Mouse (Mus musculus): Measurements from ENCODE around the gene Mars. TPM values are rescaled to one million over a fixed set of nuclear protein-coding genes. Genes with fewer than 3 reads are reported as not detected.

The Mars gene
- polyA plus RNA-seq, 1 experiment from 2014 or later, result 132 TPM

DNA sequence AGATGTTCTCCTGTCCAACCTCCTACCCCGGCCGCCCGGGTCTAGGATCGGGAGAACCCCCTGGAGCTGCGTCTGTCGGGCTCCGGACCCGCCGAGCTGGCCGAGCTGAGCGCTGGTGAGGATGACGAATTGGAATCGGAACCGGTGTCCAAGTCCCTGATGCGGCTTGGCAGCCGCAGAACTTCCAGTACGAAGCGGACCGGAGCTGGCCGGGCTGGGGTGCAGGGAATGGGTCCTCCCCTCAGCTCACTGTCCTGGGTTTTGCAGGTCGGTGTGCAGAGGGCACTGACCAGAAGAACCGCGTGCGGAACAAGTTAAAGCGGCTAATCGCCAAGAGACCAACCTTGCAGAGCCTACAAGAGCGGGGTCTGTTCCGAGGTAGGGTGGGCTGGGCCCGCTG is 15.2 kb upstream of the Mars start:
- Histone ChIP-seq H3K4me2 (peak overlapping the region; percentile 73), H3K4me3 (ENCODE audit: low read depth, low read length) (peak overlapping the region; percentile 44), H3K9me3 (ENCODE audit: low read depth, low read length) (0 out of 2 replicates have a peak, but pooled peaks cover 5% of the 10 kb centered on the region), H3K9ac (peak overlapping the region; percentile 36), H3K36me3 (ENCODE audit: insufficient read depth) (peaks cover 22% of the 10 kb centered on the region; the same call in 1 of the 2 replicates), H3K27me3 (ENCODE audit: insufficient read depth, low read length) (peaks cover 52% of the 10 kb centered on the region), H3K27ac (ENCODE audit: low read depth) (no peak overlapping the region), H3K4me1 (ENCODE audit: insufficient read depth) (peaks cover 5% of the 10 kb centered on the region; the same call in 1 of the 2 replicates)
- DNase-seq (no peak), ATAC-seq (ENCODE audit: insufficient read depth) (no peak)
- 9% methylated on average over 29 of the region's 29 CpGs for WGBS
- TF ChIP-seq CTCF (IDR thresholded peaks at IDR 0.05; ENCODE audit: low read depth), result no peak

DNA sequence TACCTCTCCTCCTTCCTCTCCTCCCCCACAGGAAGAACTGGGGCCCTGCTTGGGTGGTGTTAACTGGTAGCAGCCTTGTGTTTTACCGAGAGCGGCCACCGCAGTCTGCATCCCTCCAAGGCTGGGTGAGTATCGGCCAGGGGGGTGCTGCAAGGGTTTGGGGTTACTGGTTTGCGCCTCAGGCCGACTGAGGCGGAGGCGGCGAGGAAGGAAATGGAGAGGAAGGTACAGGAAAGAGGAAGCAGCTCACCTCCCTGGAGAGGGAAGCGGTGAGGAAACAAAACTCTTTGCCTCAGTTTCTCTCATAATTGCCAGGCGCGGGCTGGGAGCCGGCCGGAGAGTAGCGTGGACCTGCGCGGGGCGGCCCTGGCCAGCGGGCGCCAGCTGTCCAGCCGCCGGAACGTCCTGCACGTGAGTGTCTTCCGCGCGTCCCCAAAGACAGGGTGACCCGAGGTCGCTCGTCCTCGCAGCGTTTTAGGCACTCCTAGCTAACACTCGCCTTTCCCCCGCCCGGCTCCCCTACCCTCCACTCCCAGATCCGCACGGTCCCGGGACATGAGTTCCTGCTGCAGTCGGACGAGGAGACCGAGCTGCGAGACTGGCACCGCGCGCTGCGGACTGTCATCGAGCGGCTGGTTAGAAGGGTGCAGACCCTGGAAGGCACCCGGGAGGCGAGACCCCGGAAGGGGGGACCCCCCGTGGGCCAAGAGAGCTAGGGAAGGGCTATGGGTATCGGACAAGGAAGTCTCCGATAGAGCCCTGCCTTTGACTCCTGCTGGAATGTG is 14.6 kb upstream of the Mars start:
- ATAC-seq (ENCODE audit: insufficient read depth) (peak; percentile 25; the same call in 1 of the 2 replicates), DNase-seq (peak; percentile 50)
- Histone ChIP-seq H3K4me1 (ENCODE audit: insufficient read depth) (peaks cover 5% of the 10 kb centered on the region; the same call in 1 of the 2 replicates), H3K9me3 (ENCODE audit: low read depth, low read length) (0 out of 2 replicates have a peak, but pooled peaks cover 5% of the 10 kb centered on the region), H3K4me3 (ENCODE audit: low read depth, low read length) (peak overlapping the region; percentile 44), H3K9ac (peak overlapping the region; percentile 36), H3K27ac (ENCODE audit: low read depth) (no peak overlapping the region), H3K36me3 (ENCODE audit: insufficient read depth) (peaks cover 16% of the 10 kb centered on the region; the same call in 1 of the 2 replicates), H3K4me2 (peak overlapping the region; percentile 73), H3K27me3 (ENCODE audit: insufficient read depth, low read length) (peaks cover 52% of the 10 kb centered on the region)
- 2% methylated on average over 51 of the region's 54 CpGs for WGBS
- TF ChIP-seq CTCF (IDR thresholded peaks at IDR 0.05; ENCODE audit: low read depth), result no peak

- no peak for TF ChIP-seq CTCF (IDR thresholded peaks at IDR 0.05; ENCODE audit: low read depth)
- H3K4me1 ChIP-seq (ENCODE audit: insufficient read depth), result peaks cover 5% of the 10 kb centered on the region; the same call in 1 of the 2 replicates
- 0 out of 2 replicates have a peak, but pooled peaks cover 5% of the 10 kb centered on the region for H3K9me3 ChIP-seq (ENCODE audit: low read depth, low read length)
- WGBS, result 30% methylated on average over 14 of the region's 14 CpGs
- H3K36me3 ChIP-seq (ENCODE audit: insufficient read depth), result peaks cover 10% of the 10 kb centered on the region; the same call in 1 of the 2 replicates
- H3K27ac ChIP-seq (ENCODE audit: low read depth), result no peak overlapping the region
- peaks cover 52% of the 10 kb centered on the region for H3K27me3 ChIP-seq (ENCODE audit: insufficient read depth, low read length)
- ATAC-seq (ENCODE audit: insufficient read depth), result no peak
- H3K4me2 ChIP-seq, result peak overlapping the region; percentile 73
- H3K4me3 ChIP-seq (ENCODE audit: low read depth, low read length), result peak overlapping the region; percentile 44
- peak overlapping the region; percentile 36; the same call in 1 of the 2 replicates for H3K9ac ChIP-seq
- no peak for DNase-seq
Measured at GRCm38 (mm10) chr10:127325454-127326016, 13.9 kb upstream of the Mars start.

DNA sequence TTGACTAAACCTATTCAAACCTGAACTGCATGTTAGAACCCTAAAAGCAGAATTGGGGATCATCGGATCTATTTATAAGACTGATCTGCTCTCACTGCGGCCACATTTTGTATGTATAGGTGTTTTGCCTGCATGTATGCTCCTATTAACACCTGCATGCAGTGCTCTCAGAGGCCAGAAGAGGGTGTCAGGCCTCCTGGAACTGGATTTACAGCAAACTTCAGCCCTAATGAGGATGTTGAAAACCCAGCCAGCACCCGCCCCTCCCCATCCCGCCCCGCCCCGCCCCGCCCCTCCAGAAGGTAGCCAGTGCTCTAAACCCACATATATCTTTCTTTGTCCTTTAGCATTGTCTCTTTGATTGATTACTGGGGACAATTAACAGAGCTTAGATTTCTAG is 12.9 kb upstream of the Mars start:
- Histone ChIP-seq H3K27ac (ENCODE audit: low read depth) (no peak overlapping the region), H3K4me2 (peak overlapping the region; percentile 15; the same call in 1 of the 2 replicates), H3K9ac (no peak overlapping the region), H3K27me3 (ENCODE audit: insufficient read depth, low read length) (peaks cover 52% of the 10 kb centered on the region), H3K36me3 (ENCODE audit: insufficient read depth) (no peaks in the 10 kb centered on the region), H3K4me3 (ENCODE audit: low read depth, low read length) (no peak overlapping the region), H3K9me3 (ENCODE audit: low read depth, low read length) (0 out of 2 replicates have a peak, but pooled peaks cover 5% of the 10 kb centered on the region), H3K4me1 (ENCODE audit: insufficient read depth) (peaks cover 5% of the 10 kb centered on the region; the same call in 1 of the 2 replicates)
- DNase-seq, result peak; percentile 70
- no peak for ATAC-seq (ENCODE audit: insufficient read depth)
- 10% methylated on average over 7 of the region's 7 CpGs for WGBS
- TF ChIP-seq CTCF (IDR thresholded peaks at IDR 0.05; ENCODE audit: low read depth), result peak; percentile 52

- ATAC-seq (ENCODE audit: insufficient read depth), result no peak
- no peak overlapping the region for H3K9ac ChIP-seq
- 0 out of 2 replicates have a peak, but pooled peaks cover 5% of the 10 kb centered on the region for H3K9me3 ChIP-seq (ENCODE audit: low read depth, low read length)
- TF ChIP-seq CTCF (IDR thresholded peaks at IDR 0.05; ENCODE audit: low read depth), result no peak
- 67% methylated on average over 17 of the region's 17 CpGs for WGBS
- no peak overlapping the region for H3K4me3 ChIP-seq (ENCODE audit: low read depth, low read length)
- no peak overlapping the region for H3K4me2 ChIP-seq
- no peaks in the 10 kb centered on the region for H3K36me3 ChIP-seq (ENCODE audit: insufficient read depth)
- no peak overlapping the region for H3K27ac ChIP-seq (ENCODE audit: low read depth)
- peaks cover 5% of the 10 kb centered on the region; the same call in 1 of the 2 replicates for H3K4me1 ChIP-seq (ENCODE audit: insufficient read depth)
- no peak for DNase-seq
- peaks cover 42% of the 10 kb centered on the region for H3K27me3 ChIP-seq (ENCODE audit: insufficient read depth, low read length)
Measured at GRCm38 (mm10) chr10:127323131-127323855, 11.7 kb upstream of the Mars start.

- DNase-seq, result no peak
- Histone ChIP-seq H3K4me3 (ENCODE audit: low read depth, low read length) (no peak overlapping the region), H3K4me1 (ENCODE audit: insufficient read depth) (peaks cover 5% of the 10 kb centered on the region; the same call in 1 of the 2 replicates), H3K9ac (no peak overlapping the region), H3K27ac (ENCODE audit: low read depth) (no peak overlapping the region), H3K27me3 (ENCODE audit: insufficient read depth, low read length) (peaks cover 37% of the 10 kb centered on the region), H3K9me3 (ENCODE audit: low read depth, low read length) (0 out of 2 replicates have a peak, but pooled peaks cover 5% of the 10 kb centered on the region), H3K4me2 (no peak overlapping the region), H3K36me3 (ENCODE audit: insufficient read depth) (no peaks in the 10 kb centered on the region)
- ATAC-seq (ENCODE audit: insufficient read depth), result no peak
- WGBS, result 63% methylated on average over 4 of the region's 4 CpGs
- no peak for TF ChIP-seq CTCF (IDR thresholded peaks at IDR 0.05; ENCODE audit: low read depth)
Measured at GRCm38 (mm10) chr10:127322669-127323068, 11.1 kb upstream of the Mars start.
